Mouse (Mus musculus) bone marrow macrophage, adult 2 months (primary cell): ENCODE results near the gene Slc39a2.
"Not testable (repeated sequence)": the region's sequence is repeated elsewhere in the genome, so short reads cannot be mapped to it uniquely, and the experiment has no call there.

Experiments
- CTCF ChIP-seq: IDR thresholded peaks from 2 replicates; pipeline ENCODE4 v1.5.1; 2012; ENCODE audit warnings: low read depth, mild to moderate bottlenecking, low read length, moderate library complexity
- POLR2A ChIP-seq: IDR thresholded peaks from 2 replicates; pipeline ENCODE4 v1.6.1; 2012; ENCODE audit warnings: mild to moderate bottlenecking, low read depth, low read length, borderline replicate concordance

- TF ChIP-seq CTCF, POLR2A: not testable (repeated sequence)
Measured at GRCm38 (mm10) chr14:51855280-51855679, 37.4 kb upstream of the Slc39a2 start.
